Mouse (Mus musculus) midbrain, embryonic 14.5 days (tissue): Measurements from ENCODE around the gene Tmc4. TPM values are rescaled to one million over a fixed set of nuclear protein-coding genes. Genes with fewer than 3 reads are reported as not detected.

Source experiments
- ATAC-seq: fragments of 200-750 bp; cut with Nextera tagmentation; 2 replicates; pipeline ENCODE4 v1.8.0; 2017; ENCODE audit warnings: moderate number of reproducible peaks, moderate library complexity; ENCODE audit not compliant: low FRiP score, low TSS enrichment
- DNase-seq: peaks from one replicate; pipeline ENCODE4 v3.0.0-alpha.2; 2015
- H3K27ac ChIP-seq: fragments of 300-500 bp; sonication (generic); replicated peaks from 2 replicates; pipeline ENCODE4 v1.5.1; 2014; ENCODE audit warnings: mild to moderate bottlenecking, low read depth, low read length, moderate library complexity
- H3K27me3 ChIP-seq: fragments of 300-500 bp; sonication (generic); 2 replicates; pipeline ENCODE4 v1.6.1; 2014; ENCODE audit warnings: low read length, control low read depth, mixed read lengths; ENCODE audit not compliant: control insufficient read depth, insufficient read depth
- H3K36me3 ChIP-seq: fragments of 300-500 bp; sonication (generic); 2 replicates; pipeline ENCODE4 v1.6.1; 2014; ENCODE audit warnings: low read length, control low read depth; ENCODE audit not compliant: control insufficient read depth, insufficient read depth
- H3K4me1 ChIP-seq: fragments of 300-500 bp; sonication (generic); 2 replicates; pipeline ENCODE4 v1.6.1; 2014; ENCODE audit warnings: mild to moderate bottlenecking, antibody characterized with exemption, low read length, control low read depth; ENCODE audit not compliant: control insufficient read depth, insufficient read depth
- H3K4me2 ChIP-seq: fragments of 300-500 bp; sonication (generic); 2 replicates; pipeline ENCODE4 v1.6.1; 2014; ENCODE audit warnings: mild to moderate bottlenecking, low read length, moderate library complexity
- H3K4me3 ChIP-seq: fragments of 300-500 bp; sonication (generic); replicated peaks from 2 replicates; pipeline ENCODE4 v1.5.1; 2014; ENCODE audit warnings: low read depth, low read length
- H3K9ac ChIP-seq: fragments of 300-500 bp; sonication (generic); replicated peaks from 2 replicates; pipeline ENCODE4 v1.6.1; 2014; ENCODE audit warnings: mild to moderate bottlenecking, low read length, moderate library complexity
- H3K9me3 ChIP-seq: fragments of 300-500 bp; sonication (generic); 2 replicates; pipeline ENCODE4 v1.6.1; 2016; ENCODE audit warnings: low read length, control low read depth, mixed read lengths; ENCODE audit not compliant: control insufficient read depth
- WGBS: fragments of 180-500 bp; shearing (Covaris S2); extraction: QIAGEN DNeasy Blood & Tissue Kit; methylation state at CpG from one replicate; pipeline ENCODE4 v1.1.7; 2014; 5-methylcytosine and 5-hydroxymethylcytosine counted together
- microRNA-seq: library from miRNA; unstranded; fragments of <30 nt; microRNA quantifications from one replicate; pipeline ENCODE4, GENCODE M21; 2016
- polyA plus RNA-seq: library from polyadenylated mRNA; unstranded; fragments of >200 nt; fragmentation: Nextera tagmentation; extraction: Ambion mirVana; gene quantifications from 2 replicates; pipeline ENCODE4 v1.2.1, GENCODE M21; 2014

Tmc4 gene
- polyA plus RNA-seq, 1 experiment from 2014 or later = 3.0 TPM

DNA sequence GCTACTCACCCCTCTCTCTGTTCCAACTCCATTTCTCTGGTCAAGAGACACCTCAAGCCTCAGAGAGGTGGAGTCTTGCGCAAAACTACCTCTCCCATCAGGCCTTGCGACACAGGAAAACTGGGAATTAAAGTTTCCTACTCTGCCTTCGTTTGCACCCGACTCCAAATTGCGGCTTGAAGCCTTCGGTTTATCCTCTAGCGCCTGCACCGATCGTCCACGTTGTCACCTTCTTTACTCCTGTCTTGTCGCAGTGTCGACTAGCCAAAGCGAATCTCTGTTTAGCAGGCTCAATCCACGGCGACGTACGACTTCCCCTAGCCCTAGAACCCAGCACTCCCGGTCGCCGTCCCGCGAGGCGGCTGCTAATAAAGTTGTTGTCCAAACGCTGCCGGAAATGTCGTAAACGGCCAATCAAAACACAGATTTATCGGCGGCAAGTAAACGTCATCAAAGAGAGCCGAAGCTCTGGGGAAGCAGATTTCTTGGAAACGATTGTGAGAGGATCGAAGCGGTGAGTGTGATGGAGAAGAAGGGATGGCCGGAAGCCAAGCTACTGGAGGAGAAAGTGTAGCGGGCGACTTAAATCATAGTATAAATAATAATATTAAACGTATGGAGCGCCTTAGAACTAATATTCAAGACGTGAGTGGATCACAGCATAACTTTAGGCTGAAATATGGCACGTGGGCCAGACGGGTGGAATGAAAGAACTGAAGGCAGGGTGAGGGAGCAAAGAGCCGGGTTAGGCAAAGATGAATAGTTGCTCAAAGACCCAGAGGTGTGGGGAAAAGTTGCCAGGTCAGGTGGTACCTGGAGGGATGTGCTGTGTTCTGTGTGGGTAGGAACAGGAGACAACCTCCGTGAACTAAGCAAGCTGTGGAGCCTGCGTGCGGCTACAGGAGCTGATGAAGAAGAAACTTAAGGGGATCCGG, 47.5 kb downstream of the Tmc4 start, which contains the start of the genes Tfpt and Prpf31:
Gene Tfpt (minus strand): TSS at position 387 of the 935 bp plus-strand sequence.
Gene Prpf31 (plus strand): TSS at position 443 of the 935 bp plus-strand sequence.
- DNase-seq (peak; percentile 98), ATAC-seq (peak; percentile 87)
- Histone ChIP-seq H3K9me3 (no peaks in the 10 kb centered on the region), H3K36me3 (peaks cover 30% of the 10 kb centered on the region), H3K4me1 (peaks cover 13% of the 10 kb centered on the region), H3K4me3 (peak within 1 kb of the TSS; percentile 50), H3K9ac (peak within 1 kb of the TSS; percentile 77), H3K4me2 (peak within 1 kb of the TSS; percentile 98), H3K27me3 (no peaks in the 10 kb centered on the region), H3K27ac (peak within 1 kb of the TSS; percentile 71; the same call in 1 of the 2 replicates)
- 1% methylated on average over 47 of the region's 47 CpGs for WGBS

GRCm38 (mm10) chr7:3629030-3629429, 48.3 kb downstream of the Tmc4 start:
- H3K4me2 ChIP-seq = peak overlapping the region; percentile 98
- ATAC-seq = peak; percentile 40; the same call in 1 of the 2 replicates
- peak overlapping the region; percentile 77 for H3K9ac ChIP-seq
- H3K27me3 ChIP-seq = no peaks in the 10 kb centered on the region
- peaks cover 13% of the 10 kb centered on the region for H3K4me1 ChIP-seq
- peaks cover 27% of the 10 kb centered on the region for H3K36me3 ChIP-seq
- peak overlapping the region; percentile 50 for H3K4me3 ChIP-seq
- 0 out of 2 replicates have a peak overlapping the region, but pooled peaks have one; percentile 71 for H3K27ac ChIP-seq
- DNase-seq = no peak
- WGBS = 35% methylated on average over 4 of the region's 4 CpGs
- H3K9me3 ChIP-seq = no peaks in the 10 kb centered on the region

DNA sequence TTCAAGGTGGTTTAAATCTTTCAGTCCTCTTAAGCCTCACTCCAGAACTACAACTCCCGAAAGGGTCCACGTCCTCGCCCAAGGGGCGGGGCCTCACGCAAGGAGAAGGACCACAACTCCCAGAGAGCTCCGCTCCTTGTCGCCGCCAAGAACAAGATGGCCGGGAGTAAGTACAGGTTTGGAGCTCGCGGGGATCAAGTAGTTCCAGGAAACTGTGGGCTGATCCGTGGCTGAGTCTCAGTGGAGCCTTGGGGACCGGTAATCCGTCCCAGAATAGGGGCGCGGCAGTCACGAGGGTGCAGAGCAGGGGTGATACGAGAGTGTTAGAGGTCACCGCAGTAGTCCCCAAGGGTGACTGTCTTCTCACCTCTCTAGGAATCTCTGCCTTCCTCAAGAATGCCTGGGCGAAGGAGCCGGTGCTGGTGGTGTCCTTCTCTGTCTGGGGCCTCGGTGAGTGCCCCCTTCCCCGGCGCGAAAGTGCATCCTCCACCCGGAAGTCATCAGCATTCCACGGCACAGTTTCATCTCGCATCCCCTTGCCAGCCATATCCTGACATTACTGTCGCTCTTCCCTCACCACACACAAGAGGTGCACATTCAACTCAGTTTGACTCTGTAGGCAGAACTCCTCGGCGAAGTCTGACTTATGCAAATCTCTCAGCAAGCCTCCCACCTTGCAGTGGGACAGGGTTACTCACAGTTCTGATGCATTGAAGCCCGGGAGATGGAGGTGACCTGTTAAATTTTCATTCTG, 59.9 kb downstream of the Tmc4 start, which contains the start of gene Ndufa3:
Gene Ndufa3 (plus strand): TSS at position 132 of the 754 bp plus-strand sequence.
- Histone ChIP-seq H3K36me3 (peaks cover 28% of the 10 kb centered on the region), H3K27ac (peak within 1 kb of the TSS; percentile 58), H3K9ac (peak within 1 kb of the TSS; percentile 78), H3K4me3 (peak within 1 kb of the TSS; percentile 64), H3K4me2 (peak within 1 kb of the TSS; percentile 85), H3K4me1 (peaks cover 5% of the 10 kb centered on the region), H3K27me3 (no peaks in the 10 kb centered on the region), H3K9me3 (no peaks in the 10 kb centered on the region)
- 1% methylated on average over 32 of the region's 32 CpGs for WGBS
- ATAC-seq (peak; percentile 97), DNase-seq (peak; percentile 96)

GRCm38 (mm10) chr7:3616389-3617241, 60.7 kb downstream of the Tmc4 start:
- Histone ChIP-seq H3K4me3 (peak overlapping the region; percentile 64), H3K27ac (no peak overlapping the region), H3K4me1 (peaks cover 5% of the 10 kb centered on the region), H3K9me3 (no peaks in the 10 kb centered on the region), H3K4me2 (peak overlapping the region; percentile 85), H3K36me3 (peaks cover 21% of the 10 kb centered on the region), H3K27me3 (no peaks in the 10 kb centered on the region), H3K9ac (no peak overlapping the region)
- ATAC-seq (peak; percentile 58), DNase-seq (no peak)
- 41% methylated on average over 6 of the region's 6 CpGs for whole genome bisulfite sequencing

- Histone ChIP-seq H3K27me3 (no peaks in the 10 kb centered on the region), H3K27ac (no peak within 1 kb of the TSS), H3K4me2 (peak within 1 kb of the TSS; percentile 85), H3K4me3 (peak within 1 kb of the TSS; percentile 64), H3K9me3 (no peaks in the 10 kb centered on the region), H3K9ac (no peak within 1 kb of the TSS), H3K4me1 (peaks cover 5% of the 10 kb centered on the region), H3K36me3 (peaks cover 19% of the 10 kb centered on the region)
- WGBS = 83% methylated on average over 4 of the region's 4 CpGs
- DNase-seq (no peak), ATAC-seq (no peak)
These were observed 61.3 kb downstream of the Tmc4 start, which contains the start of gene Oscar for GRCm38 (mm10) chr7:3616057-3616388. Gene Oscar (minus strand): TSS chr7:3616157.

Small RNA genes lying within 50 kb of the gene (microRNA-seq; reads per million reads assigned to microRNA genes)
- gene Mir3572 = 5.7 reads per million, percentile 28 among the genes with 10 or more reads in this experiment

Other genes starting within 250 kb of the Tmc4 start
- not detected in 2 replicates for gene Tarm1, start 174.9 kb downstream of the Tmc4 start, polyA plus RNA-seq
- 0.26 and 0.63 TPM in 2 replicates for gene Oscar, start 61.4 kb downstream of the Tmc4 start, polyA plus RNA-seq
- gene Ndufa3, start 60.2 kb downstream of the Tmc4 start, polyA plus RNA-seq = 432 and 586 TPM in 2 replicates
- gene Tfpt, start 47.6 kb downstream of the Tmc4 start, polyA plus RNA-seq = 30.4 and 38.5 TPM in 2 replicates
- 71.0 and 82.7 TPM in 2 replicates for gene Prpf31, start 47.6 kb downstream of the Tmc4 start, polyA plus RNA-seq
- 36.6 and 51.2 TPM in 2 replicates for gene Cnot3, start 32.3 kb downstream of the Tmc4 start, polyA plus RNA-seq
- gene Leng1, start 11.7 kb downstream of the Tmc4 start, polyA plus RNA-seq = 10.6 TPM in 2 replicates
- 232 and 277 TPM in 2 replicates for gene Tsen34, start 15.3 kb upstream of the Tmc4 start, polyA plus RNA-seq
- 70.6 and 70.7 TPM in 2 replicates for gene Mboat7, start 16.0 kb upstream of the Tmc4 start, polyA plus RNA-seq
- 857 and 868 TPM in 2 replicates for gene Rps9, start 26.4 kb upstream of the Tmc4 start, polyA plus RNA-seq
- gene Pirb, start 42.8 kb upstream of the Tmc4 start, polyA plus RNA-seq = 0.11 and 0.34 TPM in 2 replicates
- gene Gm15448, start 148.1 kb upstream of the Tmc4 start, polyA plus RNA-seq = not detected in 2 replicates
- 0.12 TPM in 1 of 2 replicates, not detected in the other for gene Pira2, start 167.5 kb upstream of the Tmc4 start, polyA plus RNA-seq
- not detected in 2 replicates for gene Gm14548, start 220.6 kb upstream of the Tmc4 start, polyA plus RNA-seq
- gene Lilra6, start 237.9 kb upstream of the Tmc4 start, polyA plus RNA-seq = not detected in 2 replicates